Mouse (Mus musculus): ENCODE measurements around the gene Slc9a9.

Slc9a9 gene

GRCm38 (mm10) chr9:95207661-95208060 lies 538.0 kb downstream of the Slc9a9 start:
- no peak for DNase-seq (ENCODE audit: low read depth)

- DNase-seq (ENCODE audit: low read depth), result no peak
These were observed 539.0 kb downstream of the Slc9a9 start for GRCm38 (mm10) chr9:95208681-95209080.

- no peak for DNase-seq (ENCODE audit: low read depth)
These were observed 550.3 kb downstream of the Slc9a9 start for GRCm38 (mm10) chr9:95220009-95220408.

- no peak for DNase-seq (ENCODE audit: low read depth)
These were observed 551.6 kb downstream of the Slc9a9 start for GRCm38 (mm10) chr9:95221310-95221709.

- DNase-seq (ENCODE audit: low read depth), result no peak
These were observed 557.3 kb downstream of the Slc9a9 start for GRCm38 (mm10) chr9:95226986-95227385.

- DNase-seq (ENCODE audit: low read depth), result no peak
These were observed 558.4 kb downstream of the Slc9a9 start for GRCm38 (mm10) chr9:95228123-95228522.

- DNase-seq (ENCODE audit: low read depth), result no peak
These were observed 559.4 kb downstream of the Slc9a9 start for GRCm38 (mm10) chr9:95229147-95229546.

GRCm38 (mm10) chr9:95239900-95240299 lies 570.2 kb downstream of the Slc9a9 start:
- DNase-seq (ENCODE audit: low read depth), result no peak

GRCm38 (mm10) chr9:95242628-95243195 lies 573.0 kb downstream of the Slc9a9 start:
- no peak for DNase-seq (ENCODE audit: low read depth)

- DNase-seq (ENCODE audit: low read depth), result peak; percentile 41
These were observed 584.5 kb downstream of the Slc9a9 start for GRCm38 (mm10) chr9:95254162-95254561.

- DNase-seq (ENCODE audit: low read depth), result no peak
These were observed 586.1 kb downstream of the Slc9a9 start for GRCm38 (mm10) chr9:95255844-95256243.

- DNase-seq (ENCODE audit: low read depth), result no peak
These were observed 587.1 kb downstream of the Slc9a9 start for GRCm38 (mm10) chr9:95256680-95257316.

GRCm38 (mm10) chr9:95262851-95263250 lies 593.1 kb downstream of the Slc9a9 start:
- DNase-seq (ENCODE audit: low read depth), result no peak

GRCm38 (mm10) chr9:95263867-95264509 lies 594.3 kb downstream of the Slc9a9 start:
- no peak for DNase-seq (ENCODE audit: low read depth)

GRCm38 (mm10) chr9:95266179-95266578 lies 596.5 kb downstream of the Slc9a9 start:
- DNase-seq (ENCODE audit: low read depth), result no peak

GRCm38 (mm10) chr9:95266924-95267323 lies 597.2 kb downstream of the Slc9a9 start:
- no peak for DNase-seq (ENCODE audit: low read depth)

GRCm38 (mm10) chr9:95279590-95280344 lies 610.1 kb downstream of the Slc9a9 start:
- peak; percentile 94 for DNase-seq (ENCODE audit: low read depth)
